In genomic region chr13:16921305-16921704, GRCm38 (mm10) we compare ENCODE assay signal across 15 mouse cellular contexts.
DNase-seq lines count a peak whose midpoint lies in the region; ATAC-seq and TF ChIP-seq lines count a peak whose summit lies in the region.
"Had no signal": no experiment of that assay in that cellular context is flagged by ENCODE, and none has a peak within 500 bp of the region (broad histone marks: within the 10 kb centered on the region; RNA-seq: fewer than 3 reads in every experiment).

No protein-coding gene starts in this region.

- ATAC-seq in liver, embryonic 14.5 days (ENCODE audit: insufficient read depth): no peak
- no peak for ATAC-seq in liver, embryonic 11.5 days (replicated peaks; ENCODE audit: low FRiP score)
- ATAC-seq in megakaryocyte-erythroid progenitor cell, adult 5-6 weeks (replicated peaks; ENCODE audit: low FRiP score, low TSS enrichment, poor library complexity, severe bottlenecking): peak; percentile 67; the same call in 1 of the 2 replicates
- ATAC-seq in hindbrain, embryonic 13.5 days (ENCODE audit: low FRiP score): no peak

- no peaks in the 10 kb centered on the region for H3K4me1 ChIP-seq in liver, embryonic 14.5 days (replicated peaks; ENCODE audit: control insufficient read depth in 2 of 2, insufficient read depth in 2 of 2, low read length in 1 of 2)
- no peaks in the 10 kb centered on the region for H3K4me1 ChIP-seq in liver, embryonic 11.5 days (replicated peaks; ENCODE audit: control insufficient read depth, insufficient read depth, low read length)
- no peaks in the 10 kb centered on the region for H3K4me1 ChIP-seq in hindbrain, embryonic 13.5 days (replicated peaks)
- H3K4me1 ChIP-seq: heart, embryonic 15.5 days had no signal

- peak; percentile 4 for DNase-seq in adrenal gland, postnatal 10 days
- no peak for DNase-seq in adrenal gland, adult 18-20 months (ENCODE audit: low spot score in 2 of 2)
- no peak for DNase-seq in liver, embryonic 14.5 days (ENCODE audit: low read depth in 3 of 3, low spot score in 3 of 3)
- no peak for DNase-seq in liver, embryonic 11.5 days (ENCODE audit: low spot score)
- peak; percentile 11 for DNase-seq in WW6 (ENCODE audit: low read depth, low spot score)
- DNase-seq in layer of hippocampus, postnatal 36 days: no peak
- DNase-seq: cerebellum, adult 9-10 months; gastrocnemius, postnatal 14 days; layer of hippocampus, adult 9-11 months; lung, adult 18-20 months; midbrain, embryonic 14.5 days; thymus, postnatal 25 days had no signal

- H3K4me2 ChIP-seq in liver, embryonic 14.5 days (ENCODE audit: low read depth): no peak overlapping the region
- no peak overlapping the region for H3K4me2 ChIP-seq in liver, embryonic 11.5 days
- no peak overlapping the region for H3K4me2 ChIP-seq in hindbrain, embryonic 13.5 days
- H3K4me2 ChIP-seq: heart, embryonic 15.5 days had no signal

- TF ChIP-seq CTCF in liver, embryonic 14.5 days (IDR thresholded peaks at IDR 0.05; ENCODE audit: low read depth): peak; percentile 51

- H3K9me3 ChIP-seq in liver, embryonic 14.5 days (ENCODE audit: control insufficient read depth, low read length): no peaks in the 10 kb centered on the region
- H3K9me3 ChIP-seq in liver, embryonic 11.5 days (ENCODE audit: control insufficient read depth, low read length): no peaks in the 10 kb centered on the region
- no peaks in the 10 kb centered on the region for H3K9me3 ChIP-seq in hindbrain, embryonic 13.5 days
- H3K9me3 ChIP-seq: heart, embryonic 15.5 days had no signal

- no peak overlapping the region for H3K4me3 ChIP-seq in liver, embryonic 14.5 days (ENCODE audit: insufficient read depth in 1 of 2, low read depth in 2 of 2, low read length in 2 of 2)
- no peak overlapping the region for H3K4me3 ChIP-seq in liver, embryonic 11.5 days (ENCODE audit: low read depth, low read length)
- no peak overlapping the region for H3K4me3 ChIP-seq in hindbrain, embryonic 13.5 days
- H3K4me3 ChIP-seq: heart, embryonic 15.5 days had no signal

- no peaks in the 10 kb centered on the region for H3K27me3 ChIP-seq in liver, embryonic 14.5 days (ENCODE audit: control insufficient read depth, insufficient read depth, low read length)
- H3K27me3 ChIP-seq in liver, embryonic 11.5 days (replicated peaks; ENCODE audit: control insufficient read depth, insufficient read depth, low read length): no peaks in the 10 kb centered on the region
- H3K27me3 ChIP-seq in hindbrain, embryonic 13.5 days: no peaks in the 10 kb centered on the region
- H3K27me3 ChIP-seq: heart, embryonic 15.5 days had no signal

- H3K36me3 ChIP-seq in liver, embryonic 14.5 days (replicated peaks; ENCODE audit: control insufficient read depth, insufficient read depth, low read depth): no peaks in the 10 kb centered on the region
- no peaks in the 10 kb centered on the region for H3K36me3 ChIP-seq in liver, embryonic 11.5 days (ENCODE audit: control insufficient read depth, insufficient read depth, low read length)
- H3K36me3 ChIP-seq in hindbrain, embryonic 13.5 days: no peaks in the 10 kb centered on the region
- H3K36me3 ChIP-seq: heart, embryonic 15.5 days had no signal

- 35% methylated on average over 4 of the region's 4 CpGs for WGBS in liver, embryonic 14.5 days (ENCODE audit: insufficient replicate concordance)
- WGBS in liver, embryonic 11.5 days: 50% methylated on average over 4 of the region's 4 CpGs
- WGBS in hindbrain, embryonic 13.5 days: 41% methylated on average over 4 of the region's 4 CpGs

- H3K27ac ChIP-seq in liver, embryonic 14.5 days: no peak overlapping the region
- H3K27ac ChIP-seq in liver, embryonic 11.5 days (ENCODE audit: low read depth, low read length): no peak overlapping the region
- H3K27ac ChIP-seq in hindbrain, embryonic 13.5 days: no peak overlapping the region
- H3K27ac ChIP-seq: heart, embryonic 15.5 days had no signal

- no peak for TF ChIP-seq EP300 in liver, embryonic 14.5 days (IDR thresholded peaks at IDR 0.05; ENCODE audit: low read depth)

- H3K9ac ChIP-seq in liver, embryonic 14.5 days (replicated peaks): no peak overlapping the region
- no peak overlapping the region for H3K9ac ChIP-seq in liver, embryonic 11.5 days (ENCODE audit: low read depth, low read length)
- H3K9ac ChIP-seq in hindbrain, embryonic 13.5 days: no peak overlapping the region
- H3K9ac ChIP-seq: heart, embryonic 15.5 days had no signal

Comparison
In these comparisons a context has a peak if more than half of its experiments do, and no peak if none do; other contexts are left out.
1. DNase-seq: peak in adrenal gland, postnatal 10 days (single experiment) and WW6 (single experiment); none in adrenal gland, adult 18-20 months (0 of 2), liver, embryonic 14.5 days (0 of 3), liver, embryonic 11.5 days (single experiment) and layer of hippocampus, postnatal 36 days (0 of 2).